Mouse (Mus musculus) testis, adult 2 months (tissue): Measurements from ENCODE around the gene Cst6.

ENCODE experiments used
- CTCF ChIP-seq: fragments of 200-500 bp; IDR thresholded peaks from 2 replicates; pipeline ENCODE4 v1.5.1; 2012; ENCODE audit warnings: low read depth, mild to moderate bottlenecking, inconsistent platforms, low read length, moderate library complexity; ENCODE audit not compliant: control insufficient read depth, insufficient read depth, insufficient replicate concordance
- POLR2A ChIP-seq: fragments of 200-500 bp; IDR thresholded peaks from 2 replicates; pipeline ENCODE4 v1.6.1; 2012; ENCODE audit warnings: low read depth, mild to moderate bottlenecking, inconsistent platforms, low read length, moderate library complexity; ENCODE audit not compliant: control insufficient read depth

- TF ChIP-seq CTCF (no peak), POLR2A (no peak)
Measured at GRCm38 (mm10) chr19:5295736-5296075, 53.7 kb downstream of the Cst6 start.
